Mouse (Mus musculus) midbrain, embryonic 10.5 days (tissue): ENCODE data around the gene Olfr986. TPM values are rescaled to one million over a fixed set of nuclear protein-coding genes. Genes with fewer than 3 reads are reported as not detected.

ENCODE experiments used
- polyA plus RNA-seq: library from polyadenylated mRNA; unstranded; fragments of >200 nt; fragmentation: Nextera tagmentation; extraction: Ambion mirVana; gene quantifications from 2 replicates; pipeline ENCODE4 v1.2.1, GENCODE M21; 2016

The Olfr986 gene
- polyA plus RNA-seq, 1 experiment from 2014 or later = not detected

Other genes starting within 250 kb of the Olfr986 start
- gene Olfr974, start 243.4 kb upstream of the Olfr986 start, polyA plus RNA-seq = not detected in 2 replicates
- not detected in 2 replicates for gene Olfr975, start 228.9 kb upstream of the Olfr986 start, polyA plus RNA-seq
- gene Olfr976, start 219.8 kb upstream of the Olfr986 start, polyA plus RNA-seq = not detected in 2 replicates
- gene Olfr978, start 188.8 kb upstream of the Olfr986 start, polyA plus RNA-seq = not detected in 2 replicates
- not detected in 2 replicates for gene Olfr979, start 177.5 kb upstream of the Olfr986 start, polyA plus RNA-seq
- gene Olfr980, start 171.3 kb upstream of the Olfr986 start, polyA plus RNA-seq = not detected in 2 replicates
- gene Olfr981, start 159.5 kb upstream of the Olfr986 start, polyA plus RNA-seq = not detected in 2 replicates
- gene Olfr982, start 107.1 kb upstream of the Olfr986 start, polyA plus RNA-seq = not detected in 2 replicates
- not detected in 2 replicates for gene Olfr983, start 87.3 kb upstream of the Olfr986 start, polyA plus RNA-seq
- not detected in 2 replicates for gene Olfr984, start 66.7 kb upstream of the Olfr986 start, polyA plus RNA-seq
- not detected in 2 replicates for gene Olfr985, start 50.7 kb upstream of the Olfr986 start, polyA plus RNA-seq
- gene Tmem225, start 32.8 kb upstream of the Olfr986 start, polyA plus RNA-seq = not detected in 2 replicates
- 7.0 and 7.1 TPM in 2 replicates for gene Zfp202, start 11.4 kb downstream of the Olfr986 start, polyA plus RNA-seq
- 5.4 and 11.7 TPM in 2 replicates for gene Scn3b, start 88.3 kb downstream of the Olfr986 start, polyA plus RNA-seq